Mouse (Mus musculus): ENCODE results near the gene Hoxd12. TPM values are rescaled to one million over a fixed set of nuclear protein-coding genes. Genes with fewer than 3 reads are reported as not detected.

Gene Hoxd12
- total and polyA plus RNA-seq, 3 experiments, result not detected

- no peak for TF ChIP-seq SMC3 (IDR thresholded peaks at IDR 0.05; ENCODE audit: low read depth, low read length)
- TF ChIP-seq ZKSCAN1 (IDR thresholded peaks at IDR 0.05; ENCODE audit: low read depth, low read length), result no peak
- no peak for TF ChIP-seq BHLHE40 (IDR thresholded peaks at IDR 0.05; ENCODE audit: borderline replicate concordance, low read depth, low read length)
- no peak for TF ChIP-seq POLR2AphosphoS2 (IDR thresholded peaks at IDR 0.05; ENCODE audit: low read length)
- Histone ChIP-seq H3K27me3 (ENCODE audit: control insufficient read depth in 1 of 2, insufficient read depth in 2 of 2, low read length in 2 of 2) (peaks cover 0 to 2% of the 10 kb centered on the region in 2 experiments; a peak in 1 of 4 replicates), H3K9me3 (replicated peaks; ENCODE audit: insufficient read depth, low read length) (no peaks in the 10 kb centered on the region), H3K36me3 (ENCODE audit: control insufficient read depth in 1 of 2, insufficient read depth in 2 of 2, low read length in 2 of 2) (no peaks in the 10 kb centered on the region), H3K79me2 (ENCODE audit: control insufficient read depth, insufficient read depth, low read length, poor library complexity) (no peaks in the 10 kb centered on the region), H3K4me3 (ENCODE audit: control insufficient read depth in 1 of 2, insufficient read depth in 1 of 2, low read depth in 2 of 2, low read length in 2 of 2) (no peak overlapping the region), H3K4me1 (ENCODE audit: control insufficient read depth in 1 of 2, insufficient read depth in 2 of 2, low read length in 2 of 2) (no peaks in the 10 kb centered on the region), H3K9ac (ENCODE audit: control insufficient read depth, low read depth, low read length, poor library complexity, severe bottlenecking) (no peak overlapping the region), H3K27ac (ENCODE audit: control insufficient read depth, low read depth, low read length) (no peak overlapping the region)
- DNase-seq (ENCODE audit: low read depth, low spot score), result no peak
These were observed 18.8 kb upstream of the Hoxd12 start for GRCm38 (mm10) chr2:74655821-74656631.

- Histone ChIP-seq H3K9me3 (replicated peaks; ENCODE audit: insufficient read depth, low read length) (no peaks in the 10 kb centered on the region), H3K27me3 (ENCODE audit: control insufficient read depth in 1 of 2, insufficient read depth in 2 of 2, low read length in 2 of 2) (no peaks in the 10 kb centered on the region), H3K79me2 (ENCODE audit: control insufficient read depth, insufficient read depth, low read length, poor library complexity) (no peaks in the 10 kb centered on the region), H3K27ac (ENCODE audit: control insufficient read depth, low read depth, low read length) (no peak overlapping the region), H3K36me3 (ENCODE audit: control insufficient read depth in 1 of 2, insufficient read depth in 2 of 2, low read length in 2 of 2) (no peaks in the 10 kb centered on the region), H3K4me3 (ENCODE audit: control insufficient read depth in 1 of 2, insufficient read depth in 1 of 2, low read depth in 2 of 2, low read length in 2 of 2) (no peak overlapping the region), H3K9ac (ENCODE audit: control insufficient read depth, low read depth, low read length, poor library complexity, severe bottlenecking) (no peak overlapping the region), H3K4me1 (ENCODE audit: control insufficient read depth in 1 of 2, insufficient read depth in 2 of 2, low read length in 2 of 2) (no peaks in the 10 kb centered on the region)
- DNase-seq (ENCODE audit: low read depth, low spot score), result no peak
- TF ChIP-seq GATA1 (IDR thresholded peaks at IDR 0.05; ENCODE audit: low read depth, low read length), result no peak
- no peak for TF ChIP-seq RCOR1 (IDR thresholded peaks at IDR 0.05; ENCODE audit: low read depth, low read length)
- no peak for TF ChIP-seq JUND (IDR thresholded peaks at IDR 0.05; ENCODE audit: low read depth, low read length)
- no peak for TF ChIP-seq MAFK (IDR thresholded peaks at IDR 0.05; ENCODE audit: borderline replicate concordance, low read depth, low read length)
- no peak for TF ChIP-seq CTCF (IDR thresholded peaks at IDR 0.05 in 2 of 3, conservative IDR thresholded peaks at IDR 0.05 in 1 of 3; ENCODE audit: control insufficient read depth in 1 of 3, insufficient read depth in 1 of 3, low read depth in 2 of 3, low read length in 3 of 3, poor library complexity in 1 of 3, severe bottlenecking in 1 of 3)
- no peak for TF ChIP-seq POLR2A (IDR thresholded peaks at IDR 0.05; ENCODE audit: control insufficient read depth in 1 of 2, insufficient read depth in 1 of 2, low read depth in 1 of 2, low read length in 2 of 2, poor library complexity in 1 of 2)
- no peak for TF ChIP-seq MAX (IDR thresholded peaks at IDR 0.05; ENCODE audit: low read length)
- no peak for TF ChIP-seq ZMIZ1 (IDR thresholded peaks at IDR 0.05; ENCODE audit: low read depth, low read length)
- TF ChIP-seq UBTF (IDR thresholded peaks at IDR 0.05; ENCODE audit: borderline replicate concordance, insufficient read depth, low read depth, low read length), result no peak
- TF ChIP-seq E2F4 (IDR thresholded peaks at IDR 0.05; ENCODE audit: borderline replicate concordance, low read depth, low read length), result no peak
These were observed 18.2 kb upstream of the Hoxd12 start for GRCm38 (mm10) chr2:74656632-74657021.
